In genomic region chr6:124918890-124919627, GRCm38 (mm10) we compare ENCODE assay signal across 8 mouse cellular contexts. TPM values are rescaled to one million over a fixed set of nuclear protein-coding genes. Genes with fewer than 3 reads are reported as not detected.
DNase-seq lines count a peak whose midpoint lies in the region; ATAC-seq and TF ChIP-seq lines count a peak whose summit lies in the region.

No protein-coding gene starts in this region.

- peak overlapping the region; percentile 100 for H3K27ac ChIP-seq in embryonic facial prominence, embryonic 14.5 days (replicated peaks; ENCODE audit: low read depth, low read length)
- peak overlapping the region; percentile 100 for H3K27ac ChIP-seq in hindbrain, postnatal 0 days
- H3K27ac ChIP-seq in midbrain, postnatal 0 days (ENCODE audit: low read depth, low read length) = peak overlapping the region; percentile 100

- ATAC-seq in embryonic facial prominence, embryonic 14.5 days (ENCODE audit: low read depth) = no peak
- no peak for ATAC-seq in hindbrain, postnatal 0 days
- ATAC-seq in midbrain, postnatal 0 days (ENCODE audit: low FRiP score) = no peak

- H3K9ac ChIP-seq in embryonic facial prominence, embryonic 14.5 days (ENCODE audit: low read depth, low read length) = peak overlapping the region; percentile 39; the same call in 1 of the 2 replicates
- H3K9ac ChIP-seq in hindbrain, postnatal 0 days (replicated peaks; ENCODE audit: low read length) = peak overlapping the region; percentile 100
- H3K9ac ChIP-seq in midbrain, postnatal 0 days (replicated peaks; ENCODE audit: low read length, poor library complexity, severe bottlenecking) = peak overlapping the region; percentile 97; the same call in 1 of the 2 replicates

- TF ChIP-seq CTCF in hindbrain, postnatal 0 days (IDR thresholded peaks at IDR 0.05; ENCODE audit: low read depth) = no peak
- no peak for TF ChIP-seq CTCF in midbrain, postnatal 0 days (IDR thresholded peaks at IDR 0.05)

- H3K4me3 ChIP-seq in embryonic facial prominence, embryonic 14.5 days (ENCODE audit: low read depth, low read length) = peak overlapping the region; percentile 93
- H3K4me3 ChIP-seq in hindbrain, postnatal 0 days (ENCODE audit: low read length) = peak overlapping the region; percentile 27
- peak overlapping the region; percentile 68 for H3K4me3 ChIP-seq in midbrain, postnatal 0 days (ENCODE audit: low read depth, low read length)

- WGBS in embryonic facial prominence, embryonic 14.5 days = 23% methylated on average over 13 of the region's 14 CpGs
- 12% methylated on average over 12 of the region's 14 CpGs for WGBS in hindbrain, postnatal 0 days
- 8% methylated on average over 14 of the region's 14 CpGs for WGBS in midbrain, postnatal 0 days

- peaks cover 9% of the 10 kb centered on the region for H3K36me3 ChIP-seq in embryonic facial prominence, embryonic 14.5 days (ENCODE audit: control insufficient read depth, insufficient read depth, low read length)
- H3K36me3 ChIP-seq in hindbrain, postnatal 0 days (ENCODE audit: insufficient read depth, low read length) = peaks cover 4% of the 10 kb centered on the region
- H3K36me3 ChIP-seq in midbrain, postnatal 0 days (ENCODE audit: insufficient read depth, low read length) = peaks cover 7% of the 10 kb centered on the region

- peak; percentile 28 for DNase-seq in kidney, postnatal 10 days
- DNase-seq in kidney, adult 18-20 months = no peak
- DNase-seq in embryonic facial prominence, embryonic 14.5 days (ENCODE audit: low spot score) = no peak
- no peak for DNase-seq in hindbrain, postnatal 0 days (ENCODE audit: low spot score)
- peak; percentile 49 for DNase-seq in midbrain, postnatal 0 days (ENCODE audit: low spot score)
- DNase-seq in urinary bladder, adult 2 months (ENCODE audit: low spot score) = no peak
- no peak for DNase-seq in ovary, postnatal 10 days (ENCODE audit: low spot score)
- no peak for DNase-seq in kidney, adult 8-10 months

- peak overlapping the region; percentile 99 for H3K4me2 ChIP-seq in embryonic facial prominence, embryonic 14.5 days (ENCODE audit: low read depth, low read length)
- peak overlapping the region; percentile 98 for H3K4me2 ChIP-seq in hindbrain, postnatal 0 days (ENCODE audit: low read depth, low read length)
- peak overlapping the region; percentile 99 for H3K4me2 ChIP-seq in midbrain, postnatal 0 days (ENCODE audit: low read depth, low read length, poor library complexity, severe bottlenecking)

- H3K9me3 ChIP-seq in embryonic facial prominence, embryonic 14.5 days (ENCODE audit: control insufficient read depth, low read length) = no peaks in the 10 kb centered on the region
- no peaks in the 10 kb centered on the region for H3K9me3 ChIP-seq in hindbrain, postnatal 0 days (ENCODE audit: low read length)
- H3K9me3 ChIP-seq in midbrain, postnatal 0 days (ENCODE audit: low read length) = no peaks in the 10 kb centered on the region

- H3K4me1 ChIP-seq in embryonic facial prominence, embryonic 14.5 days (ENCODE audit: control insufficient read depth, insufficient read depth, low read length) = peaks cover 42% of the 10 kb centered on the region
- peaks cover 32% of the 10 kb centered on the region for H3K4me1 ChIP-seq in hindbrain, postnatal 0 days (ENCODE audit: insufficient read depth, low read length)
- peaks cover 16% of the 10 kb centered on the region for H3K4me1 ChIP-seq in midbrain, postnatal 0 days (ENCODE audit: insufficient read depth, low read length)

- no peaks in the 10 kb centered on the region for H3K27me3 ChIP-seq in embryonic facial prominence, embryonic 14.5 days (replicated peaks; ENCODE audit: control insufficient read depth, insufficient read depth, low read length)
- H3K27me3 ChIP-seq in hindbrain, postnatal 0 days (ENCODE audit: insufficient read depth, low read length) = no peaks in the 10 kb centered on the region
- no peaks in the 10 kb centered on the region for H3K27me3 ChIP-seq in midbrain, postnatal 0 days (ENCODE audit: insufficient read depth, low read length)

RNA-seq across cellular contexts. Expression of gene Ptms, which starts 0.8 kb away (rescaled TPM):
- polyA plus RNA-seq in embryonic facial prominence, embryonic 14.5 days (2014; fragmentation: Nextera tagmentation; extraction: Ambion mirVana) = 255 and 263 TPM in 2 replicates
- total RNA-seq in hindbrain, postnatal 0 days (2014; rRNA removed) = 913 and 1,024 TPM in 2 replicates
- polyA plus RNA-seq in hindbrain, postnatal 0 days (2015; fragmentation: Nextera tagmentation; extraction: Ambion mirVana) = 767 and 773 TPM in 2 replicates
- 814 and 944 TPM in 2 replicates for total RNA-seq in midbrain, postnatal 0 days (2014; rRNA removed)
- 810 TPM in 2 replicates for polyA plus RNA-seq in midbrain, postnatal 0 days (2015; fragmentation: Nextera tagmentation; extraction: Ambion mirVana)
- 807 and 1,011 TPM in 2 replicates for polyA plus RNA-seq in urinary bladder, adult 2 months (2012; rRNA removed)

RNA-seq across cellular contexts. Expression of gene Lag3, which starts 7.6 kb away (rescaled TPM):
- 1.9 and 2.4 TPM in 2 replicates for polyA plus RNA-seq in embryonic facial prominence, embryonic 14.5 days (2014; fragmentation: Nextera tagmentation; extraction: Ambion mirVana)
- total RNA-seq in hindbrain, postnatal 0 days (2014; rRNA removed) = 1.8 and 2.2 TPM in 2 replicates
- 3.3 and 3.6 TPM in 2 replicates for polyA plus RNA-seq in hindbrain, postnatal 0 days (2015; fragmentation: Nextera tagmentation; extraction: Ambion mirVana)
- 1.1 and 2.1 TPM in 2 replicates for total RNA-seq in midbrain, postnatal 0 days (2014; rRNA removed)
- polyA plus RNA-seq in midbrain, postnatal 0 days (2015; fragmentation: Nextera tagmentation; extraction: Ambion mirVana) = 2.8 and 3.5 TPM in 2 replicates
- 1.3 and 1.9 TPM in 2 replicates for polyA plus RNA-seq in urinary bladder, adult 2 months (2012; rRNA removed)

RNA-seq across cellular contexts. Expression of gene Mlf2, which starts 12.1 kb away (rescaled TPM):
- 346 and 352 TPM in 2 replicates for polyA plus RNA-seq in embryonic facial prominence, embryonic 14.5 days (2014; fragmentation: Nextera tagmentation; extraction: Ambion mirVana)
- 639 and 964 TPM in 2 replicates for total RNA-seq in hindbrain, postnatal 0 days (2014; rRNA removed)
- 618 and 628 TPM in 2 replicates for polyA plus RNA-seq in hindbrain, postnatal 0 days (2015; fragmentation: Nextera tagmentation; extraction: Ambion mirVana)
- total RNA-seq in midbrain, postnatal 0 days (2014; rRNA removed) = 512 and 647 TPM in 2 replicates
- polyA plus RNA-seq in midbrain, postnatal 0 days (2015; fragmentation: Nextera tagmentation; extraction: Ambion mirVana) = 628 and 643 TPM in 2 replicates
- polyA plus RNA-seq in urinary bladder, adult 2 months (2012; rRNA removed) = 273 and 291 TPM in 2 replicates

RNA-seq across cellular contexts. Expression of gene Cd4, which starts 31.0 kb away (rescaled TPM):
- 0.07 and 0.25 TPM in 2 replicates for polyA plus RNA-seq in embryonic facial prominence, embryonic 14.5 days (2014; fragmentation: Nextera tagmentation; extraction: Ambion mirVana)
- 0.05 TPM in 1 of 2 replicates, not detected in the other for total RNA-seq in hindbrain, postnatal 0 days (2014; rRNA removed)
- 0.13 and 0.18 TPM in 2 replicates for polyA plus RNA-seq in hindbrain, postnatal 0 days (2015; fragmentation: Nextera tagmentation; extraction: Ambion mirVana)
- 0.19 and 2.8 TPM in 2 replicates for total RNA-seq in midbrain, postnatal 0 days (2014; rRNA removed)
- polyA plus RNA-seq in midbrain, postnatal 0 days (2015; fragmentation: Nextera tagmentation; extraction: Ambion mirVana) = 0.25 and 0.58 TPM in 2 replicates
- 1.3 and 2.1 TPM in 2 replicates for polyA plus RNA-seq in urinary bladder, adult 2 months (2012; rRNA removed)

RNA-seq across cellular contexts. Expression of gene Cops7a, which starts 46.3 kb away (rescaled TPM):
- polyA plus RNA-seq in embryonic facial prominence, embryonic 14.5 days (2014; fragmentation: Nextera tagmentation; extraction: Ambion mirVana) = 138 and 141 TPM in 2 replicates
- total RNA-seq in hindbrain, postnatal 0 days (2014; rRNA removed) = 113 and 146 TPM in 2 replicates
- 97.1 and 101 TPM in 2 replicates for polyA plus RNA-seq in hindbrain, postnatal 0 days (2015; fragmentation: Nextera tagmentation; extraction: Ambion mirVana)
- total RNA-seq in midbrain, postnatal 0 days (2014; rRNA removed) = 108 and 131 TPM in 2 replicates
- polyA plus RNA-seq in midbrain, postnatal 0 days (2015; fragmentation: Nextera tagmentation; extraction: Ambion mirVana) = 92.3 and 97.1 TPM in 2 replicates
- 162 and 183 TPM in 2 replicates for polyA plus RNA-seq in urinary bladder, adult 2 months (2012; rRNA removed)

Comparison
In these comparisons a context has a peak if more than half of its experiments do, and no peak if none do; other contexts are left out.
1. DNase-seq: peak in kidney, postnatal 10 days (single experiment) and midbrain, postnatal 0 days (single experiment); none in kidney, adult 18-20 months (single experiment), embryonic facial prominence, embryonic 14.5 days (single experiment), hindbrain, postnatal 0 days (single experiment), urinary bladder, adult 2 months (single experiment), ovary, postnatal 10 days (single experiment) and kidney, adult 8-10 months (0 of 2).
2. H3K4me3 ChIP-seq: peak in every context shown above with its lines; median percentile 93 in embryonic facial prominence, embryonic 14.5 days; 68 in midbrain, postnatal 0 days; 27 in hindbrain, postnatal 0 days.
3. H3K9ac ChIP-seq: peak in every context shown above with its lines; median percentile 100 in hindbrain, postnatal 0 days; 97 in midbrain, postnatal 0 days; 39 in embryonic facial prominence, embryonic 14.5 days.
4. Peak in every context shown above with its lines, with median percentiles within 50 percentile points of each other: H3K27ac ChIP-seq and H3K4me2 ChIP-seq.